Mouse (Mus musculus) lung, embryonic 14.5 days (tissue): ENCODE data around the gene Hyal1. TPM values are rescaled to one million over a fixed set of nuclear protein-coding genes. Genes with fewer than 3 reads are reported as not detected.

Experiments used
- ATAC-seq: fragments of 200-750 bp; cut with Nextera tagmentation; 2 replicates; pipeline ENCODE4 v1.8.0; 2017; ENCODE audit warnings: mild to moderate bottlenecking, moderate TSS enrichment, moderate library complexity; ENCODE audit not compliant: insufficient read depth
- DNase-seq: peaks from one replicate; pipeline ENCODE4 v3.0.0-alpha.2; 2015
- H3K27ac ChIP-seq: fragments of 300-500 bp; sonication (generic); 2 replicates; pipeline ENCODE4 v1.5.1; 2014; ENCODE audit warnings: low read depth, mild to moderate bottlenecking, moderate library complexity
- H3K27me3 ChIP-seq: fragments of 300-500 bp; sonication (generic); 2 replicates; pipeline ENCODE4 v1.6.1; 2014; ENCODE audit warnings: low read length, control low read depth; ENCODE audit not compliant: insufficient read depth
- H3K36me3 ChIP-seq: fragments of 300-500 bp; sonication (generic); 2 replicates; pipeline ENCODE4 v1.6.1; 2014; ENCODE audit warnings: control low read depth; ENCODE audit not compliant: insufficient read depth
- H3K4me1 ChIP-seq: fragments of 300-500 bp; sonication (generic); 2 replicates; pipeline ENCODE4 v1.6.1; 2014; ENCODE audit warnings: antibody characterized with exemption, control low read depth; ENCODE audit not compliant: insufficient read depth
- H3K4me2 ChIP-seq: fragments of 300-500 bp; sonication (generic); 2 replicates; pipeline ENCODE4 v1.6.1; 2014; ENCODE audit warnings: mild to moderate bottlenecking
- H3K4me3 ChIP-seq: fragments of 300-500 bp; sonication (generic); 2 replicates; pipeline ENCODE4 v1.5.1; 2014; ENCODE audit warnings: low read depth, low read length
- H3K9ac ChIP-seq: fragments of 300-500 bp; sonication (generic); 2 replicates; pipeline ENCODE4 v1.6.1; 2014
- H3K9me3 ChIP-seq: fragments of 300-500 bp; sonication (generic); 2 replicates; pipeline ENCODE4 v1.6.1; 2016; ENCODE audit warnings: low read depth, low read length, control low read depth
- CTCF ChIP-seq: IDR thresholded peaks from 2 replicates; pipeline ENCODE4 v1.5.1; 2016; ENCODE audit warnings: antibody characterized with exemption, low read depth
- WGBS: fragments of 180-500 bp; shearing (Covaris S2); extraction: QIAGEN DNeasy Blood & Tissue Kit; methylation state at CpG from one replicate; pipeline ENCODE4 v1.1.7; 2014; 5-methylcytosine and 5-hydroxymethylcytosine counted together
- polyA plus RNA-seq: library from polyadenylated mRNA; unstranded; fragments of >200 nt; fragmentation: Nextera tagmentation; extraction: Ambion mirVana; gene quantifications from 2 replicates; pipeline ENCODE4 v1.2.1, GENCODE M21; 2014

Gene Hyal1
- polyA plus RNA-seq, 1 experiment from 2014 or later: 5.9 TPM

GRCm38 (mm10) chr9:107611456-107612190 lies 34.9 kb downstream of the Hyal1 start:
- ATAC-seq (no peak), DNase-seq (no peak)
- Histone ChIP-seq H3K27ac (peak overlapping the region; percentile 96), H3K27me3 (no peaks in the 10 kb centered on the region), H3K4me3 (peak overlapping the region; percentile 34; the same call in 1 of the 2 replicates), H3K36me3 (peaks cover 32% of the 10 kb centered on the region), H3K4me2 (peak overlapping the region; percentile 79), H3K9ac (peak overlapping the region; percentile 66), H3K9me3 (no peaks in the 10 kb centered on the region), H3K4me1 (peaks cover 33% of the 10 kb centered on the region)
- no peak for TF ChIP-seq CTCF
- 67% methylated on average over 6 of the region's 6 CpGs for WGBS

GRCm38 (mm10) chr9:107612191-107612944 lies 35.6 kb downstream of the Hyal1 start:
- H3K4me1 ChIP-seq: peaks cover 28% of the 10 kb centered on the region

GRCm38 (mm10) chr9:107612945-107613569 lies 36.3 kb downstream of the Hyal1 start:
- Histone ChIP-seq H3K9me3 (no peaks in the 10 kb centered on the region), H3K4me3 (peak overlapping the region; percentile 34), H3K9ac (peak overlapping the region; percentile 66; the same call in 1 of the 2 replicates), H3K27me3 (no peaks in the 10 kb centered on the region), H3K4me1 (peaks cover 23% of the 10 kb centered on the region), H3K36me3 (peaks cover 45% of the 10 kb centered on the region), H3K27ac (peak overlapping the region; percentile 96), H3K4me2 (peak overlapping the region; percentile 79)
- peak; percentile 66 for DNase-seq
- TF ChIP-seq CTCF: no peak; the same call in 1 of the 2 replicates
- 10% methylated on average over 12 of the region's 12 CpGs for WGBS
- peak; percentile 45; the same call in 1 of the 2 replicates for ATAC-seq

More at GRCm38 (mm10) chr9:107612191-107612944, 35.6 kb downstream of the Hyal1 start:
- Histone ChIP-seq H3K36me3 (peaks cover 38% of the 10 kb centered on the region), H3K4me2 (peak overlapping the region; percentile 79), H3K9ac (peak overlapping the region; percentile 66), H3K4me3 (peak overlapping the region; percentile 34), H3K9me3 (no peaks in the 10 kb centered on the region), H3K27me3 (no peaks in the 10 kb centered on the region), H3K27ac (peak overlapping the region; percentile 96)
- DNase-seq (peak; percentile 99), ATAC-seq (peak; percentile 86)
- WGBS: 6% methylated on average over 44 of the region's 48 CpGs
- peak; percentile 81 for TF ChIP-seq CTCF

- no peaks in the 10 kb centered on the region for H3K9me3 ChIP-seq
- no peak overlapping the region for H3K9ac ChIP-seq
- H3K27ac ChIP-seq: no peak overlapping the region
- ATAC-seq: no peak
- H3K4me2 ChIP-seq: no peak overlapping the region
- H3K4me1 ChIP-seq: peaks cover 28% of the 10 kb centered on the region
- 88% methylated on average over 4 of the region's 4 CpGs for WGBS
- no peak for DNase-seq
- no peak for TF ChIP-seq CTCF
- peaks cover 65% of the 10 kb centered on the region for H3K36me3 ChIP-seq
- no peaks in the 10 kb centered on the region for H3K27me3 ChIP-seq
- H3K4me3 ChIP-seq: no peak overlapping the region
These were observed 38.3 kb downstream of the Hyal1 start for GRCm38 (mm10) chr9:107615035-107615434.

GRCm38 (mm10) chr9:107617461-107617860 lies 40.7 kb downstream of the Hyal1 start:
- TF ChIP-seq CTCF: no peak
- no peak overlapping the region for H3K4me2 ChIP-seq
- no peak overlapping the region for H3K9ac ChIP-seq
- peaks cover 77% of the 10 kb centered on the region for H3K36me3 ChIP-seq
- 74% methylated on average over 2 of the region's 2 CpGs for WGBS
- no peak overlapping the region for H3K4me3 ChIP-seq
- H3K27me3 ChIP-seq: no peaks in the 10 kb centered on the region
- peaks cover 12% of the 10 kb centered on the region for H3K4me1 ChIP-seq
- no peak overlapping the region; the same call in 1 of the 2 replicates for H3K27ac ChIP-seq
- ATAC-seq (no peak), DNase-seq (no peak)
- no peaks in the 10 kb centered on the region for H3K9me3 ChIP-seq

- DNase-seq (no peak), ATAC-seq (no peak)
- H3K9me3 ChIP-seq: no peaks in the 10 kb centered on the region
- no peaks in the 10 kb centered on the region for H3K27me3 ChIP-seq
- H3K36me3 ChIP-seq: peaks cover 84% of the 10 kb centered on the region
- H3K4me3 ChIP-seq: no peak overlapping the region
- no peak for TF ChIP-seq CTCF
- no peak overlapping the region for H3K9ac ChIP-seq
- peak overlapping the region; percentile 86 for H3K27ac ChIP-seq
- peaks cover 12% of the 10 kb centered on the region for H3K4me1 ChIP-seq
- WGBS: 88% methylated on average over 6 of the region's 6 CpGs
- H3K4me2 ChIP-seq: no peak overlapping the region
These were observed 41.4 kb downstream of the Hyal1 start for GRCm38 (mm10) chr9:107618098-107618497.
